Mouse (Mus musculus) ES-CJ7 (cell line): ENCODE measurements around the gene Sh3bp5.

Source experiments
- DNase-seq: peaks from one replicate; pipeline ENCODE4 v3.0.0; 2011; ENCODE audit warnings: low read depth, low spot score

Gene Sh3bp5

GRCm38 (mm10) chr14:31410123-31410724 is 25.7 kb downstream of the Sh3bp5 start:
- DNase-seq: no peak

DNA sequence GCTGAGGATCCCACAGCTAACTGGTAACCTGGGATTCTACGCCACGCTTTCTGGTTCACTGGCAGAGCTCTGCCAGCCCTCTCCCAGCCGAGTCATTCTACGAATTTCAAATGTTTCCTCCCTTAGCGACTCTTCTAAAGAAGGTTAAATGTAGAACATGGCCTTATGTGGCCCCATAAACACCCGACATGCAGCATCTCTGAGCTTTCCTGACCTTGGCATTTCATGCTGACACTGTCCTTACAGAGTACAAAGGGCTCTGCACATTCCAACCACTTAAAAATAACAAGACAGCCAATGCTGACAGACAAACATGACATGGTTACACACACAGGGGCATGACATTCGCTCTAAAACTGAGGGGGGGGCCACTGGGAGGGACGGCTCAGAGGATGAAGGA is 27.2 kb downstream of the Sh3bp5 start:
- no peak for DNase-seq

DNA sequence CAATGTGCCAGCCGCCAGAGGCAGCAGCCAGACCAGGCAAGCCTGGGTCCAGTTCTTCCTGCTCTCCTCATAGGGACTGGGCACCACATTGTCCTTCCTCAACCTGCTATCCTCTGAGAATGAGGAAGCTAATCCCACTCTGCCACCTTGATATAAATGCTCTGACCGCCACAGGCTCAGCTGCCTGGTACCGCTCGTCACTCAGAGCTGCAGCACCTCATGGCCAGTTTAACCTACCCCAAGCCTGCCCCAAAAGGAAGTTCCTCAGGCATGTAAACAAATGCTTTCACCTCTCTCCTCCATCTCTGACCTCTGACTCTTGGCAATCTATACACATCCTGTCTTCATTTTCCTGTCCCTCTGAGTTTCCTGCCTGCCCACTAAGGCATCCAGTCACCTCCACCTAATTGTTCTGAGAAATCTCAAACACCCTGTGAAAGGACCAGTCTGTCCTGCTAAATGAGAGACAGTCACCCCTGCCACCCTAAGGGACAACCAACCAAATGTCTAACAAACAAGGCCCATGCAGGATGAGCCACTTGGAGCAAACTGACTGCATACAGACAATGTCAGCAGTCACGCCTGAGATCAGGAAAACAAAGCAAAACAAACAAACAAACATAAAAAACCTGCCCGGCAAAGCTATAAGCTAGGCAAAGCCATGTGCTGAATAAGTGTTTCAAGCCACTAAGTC is 27.8 kb downstream of the Sh3bp5 start:
- DNase-seq: no peak

GRCm38 (mm10) chr14:31407208-31407607 is 28.7 kb downstream of the Sh3bp5 start:
- no peak for DNase-seq

DNA sequence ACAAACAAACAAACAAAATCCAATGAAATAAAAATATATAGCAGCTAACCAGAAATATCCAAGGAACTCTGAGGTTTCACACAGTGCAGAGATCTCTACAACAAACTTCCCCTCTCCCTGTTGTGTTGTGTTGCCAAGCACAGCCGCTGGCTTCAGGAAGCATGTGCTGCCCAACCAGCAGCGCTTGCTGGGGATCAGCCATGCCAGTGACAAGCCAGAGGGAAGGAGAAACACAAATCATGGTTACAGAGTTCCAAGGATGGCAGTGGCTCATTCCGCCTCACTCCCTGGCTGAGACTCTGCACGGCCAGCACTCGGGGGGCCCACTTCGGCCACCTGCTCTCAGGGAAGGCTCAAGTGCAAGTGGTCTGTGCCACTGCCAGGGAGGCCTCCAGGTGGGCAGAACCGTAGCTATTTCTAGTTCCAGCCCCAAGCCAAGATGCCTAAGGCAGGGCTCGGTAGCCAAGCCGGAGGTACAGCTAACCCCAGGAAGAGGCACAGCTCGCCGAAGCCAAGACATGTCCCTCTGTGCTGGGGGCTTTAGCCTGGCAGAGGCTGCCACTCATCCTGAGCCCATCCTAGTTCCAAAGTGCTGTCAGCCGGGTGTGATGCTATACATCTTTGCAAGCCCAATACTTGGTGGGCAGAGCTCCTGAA is 29.6 kb downstream of the Sh3bp5 start:
- no peak for DNase-seq

DNA sequence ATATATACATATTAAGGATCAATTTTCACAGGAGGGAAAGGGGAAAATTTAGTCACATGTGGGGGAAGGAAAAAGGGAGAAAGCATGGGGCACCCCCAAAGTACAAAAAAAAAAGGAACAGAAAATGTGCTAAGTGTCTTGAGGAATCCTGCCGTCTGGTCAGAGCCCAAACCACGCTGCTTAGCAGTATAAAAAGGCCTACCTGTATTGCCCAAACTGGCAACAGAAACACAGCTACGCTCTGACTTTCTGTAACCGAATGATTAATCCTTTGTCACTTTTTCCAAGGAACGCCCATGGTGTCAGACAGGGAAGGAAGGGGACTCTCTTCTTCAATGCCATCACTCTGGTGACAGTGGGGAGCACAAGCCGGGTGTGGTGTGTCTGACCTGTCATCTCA is 30.2 kb downstream of the Sh3bp5 start:
- DNase-seq: no peak

DNA sequence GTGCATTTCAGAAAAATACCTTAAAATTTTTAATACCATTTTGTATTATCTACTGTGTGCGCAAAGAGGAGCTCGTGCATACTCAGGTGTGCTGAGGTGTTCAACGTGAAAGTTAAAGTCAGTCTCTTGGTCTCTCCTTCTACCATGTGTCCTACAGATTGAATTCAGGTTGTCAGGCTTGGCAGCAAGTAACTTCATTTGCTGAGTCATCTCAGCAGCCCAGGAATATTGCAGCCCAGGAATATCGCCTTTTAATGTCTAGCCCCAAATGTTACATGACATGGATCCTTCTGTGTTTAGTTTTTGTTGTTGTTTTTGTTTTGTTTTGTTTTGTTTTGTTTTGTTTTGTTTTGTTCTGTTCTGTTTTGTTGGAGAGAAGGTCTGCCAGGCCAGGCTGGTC is 31.2 kb downstream of the Sh3bp5 start:
- no peak for DNase-seq

DNA sequence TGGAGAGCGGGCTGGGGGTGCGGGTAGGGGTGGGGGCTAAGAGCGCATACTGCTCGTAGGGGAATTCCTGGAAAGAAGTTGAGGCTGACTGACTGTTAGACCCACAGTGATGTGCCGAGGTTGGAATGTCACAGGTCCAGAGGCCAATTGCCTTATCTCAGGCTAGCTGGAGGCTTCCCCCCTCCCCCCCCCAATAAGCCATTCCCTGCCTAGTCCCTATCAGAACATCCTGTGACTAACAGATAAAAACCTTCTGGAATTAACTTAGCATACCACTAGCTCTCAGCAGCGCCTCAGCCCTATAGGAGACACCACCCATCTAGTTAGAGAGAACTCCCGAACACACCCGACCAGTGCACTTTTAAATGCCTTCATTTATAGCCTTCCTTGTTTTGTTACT is 31.9 kb downstream of the Sh3bp5 start:
- DNase-seq: no peak

DNA sequence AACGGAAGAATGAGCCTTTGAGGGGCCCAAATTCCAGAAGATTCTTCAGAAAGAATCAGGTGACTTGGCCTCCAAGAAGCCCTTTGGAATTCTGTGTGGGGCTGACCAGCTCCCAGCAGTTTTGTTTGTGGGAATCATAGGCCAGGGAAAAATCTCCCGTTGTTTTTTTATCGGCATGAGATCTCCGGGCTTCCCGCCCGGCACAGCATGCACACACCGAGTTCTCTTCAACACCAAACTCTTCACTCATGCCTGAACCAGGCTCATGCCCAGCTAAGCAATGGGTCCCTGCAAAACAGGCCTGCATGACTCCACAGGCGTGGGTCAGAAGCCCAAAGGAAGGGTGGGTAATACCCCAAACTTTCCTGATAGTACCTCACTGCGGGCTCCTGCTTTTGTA is 32.3 kb downstream of the Sh3bp5 start:
- no peak for DNase-seq

DNA sequence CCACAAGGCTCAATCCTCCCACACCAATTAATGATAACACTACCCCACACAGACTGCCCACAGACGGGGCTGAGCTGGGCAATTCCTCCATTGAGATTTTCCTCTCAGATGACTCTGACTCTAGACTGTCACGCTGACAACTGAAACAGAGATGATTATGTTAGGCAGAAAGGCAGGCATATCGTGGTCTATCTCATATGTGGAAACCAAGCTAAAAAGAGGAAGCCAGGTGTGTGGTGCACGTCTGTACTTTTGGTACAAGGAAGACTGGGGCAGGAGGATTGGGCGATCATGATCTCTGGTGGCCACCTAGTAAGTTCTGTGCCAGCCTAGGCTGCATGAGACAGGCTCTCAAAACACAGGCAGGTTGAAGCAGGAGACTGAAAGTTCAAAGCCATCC is 33.2 kb downstream of the Sh3bp5 start:
- DNase-seq: no peak

DNA sequence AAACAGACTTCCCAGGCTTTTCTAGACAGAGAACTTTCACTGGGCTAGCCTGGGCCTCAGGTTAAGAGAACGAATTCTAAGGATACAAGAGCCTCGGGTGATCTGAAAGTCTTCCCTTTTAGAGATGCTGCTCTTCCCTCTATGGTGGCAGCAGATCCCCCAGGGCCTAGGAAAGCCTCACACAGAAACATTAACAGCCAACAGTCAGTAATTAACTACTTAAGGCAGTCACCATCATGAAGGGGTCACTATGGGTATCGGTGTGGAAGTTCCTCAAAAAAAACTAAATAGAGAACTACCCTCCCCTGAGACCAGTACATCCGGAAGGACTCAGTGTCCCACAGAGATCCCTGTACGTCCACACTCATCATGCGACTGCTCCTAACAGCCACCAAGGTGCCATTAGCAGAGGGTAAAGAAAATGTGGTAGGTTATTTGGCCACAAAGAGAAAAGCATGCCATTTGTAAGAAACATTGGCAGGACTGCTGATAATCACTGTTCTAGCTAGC is 33.9 kb downstream of the Sh3bp5 start:
- no peak for DNase-seq

- DNase-seq: no peak
Measured at GRCm38 (mm10) chr14:31400896-31401295, 35.0 kb downstream of the Sh3bp5 start.

- no peak for DNase-seq
Measured at GRCm38 (mm10) chr14:31400246-31400645, 35.6 kb downstream of the Sh3bp5 start.

- no peak for DNase-seq
Measured at GRCm38 (mm10) chr14:31399271-31399670, 36.6 kb downstream of the Sh3bp5 start.

DNA sequence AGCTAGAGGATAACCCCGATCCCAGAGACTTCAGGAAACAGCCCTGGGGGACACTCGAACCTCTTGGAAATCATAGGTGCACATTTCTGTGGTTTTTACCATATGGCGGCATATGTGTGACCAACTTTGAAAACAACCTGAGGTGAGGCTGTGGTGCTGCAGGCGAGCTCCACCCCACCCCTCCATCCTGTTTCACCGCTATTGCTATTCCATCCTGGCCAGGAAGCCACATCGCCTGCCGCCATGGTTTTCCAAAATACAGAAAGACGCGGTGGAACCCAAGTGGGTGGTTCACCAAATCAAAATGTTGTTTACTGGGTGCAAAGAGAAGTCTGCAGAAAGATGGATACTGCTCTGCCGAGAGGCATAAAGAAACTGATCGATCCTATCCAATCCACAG is 37.1 kb downstream of the Sh3bp5 start:
- DNase-seq: no peak

GRCm38 (mm10) chr14:31397791-31398595 is 37.9 kb downstream of the Sh3bp5 start:
- no peak for DNase-seq

DNA sequence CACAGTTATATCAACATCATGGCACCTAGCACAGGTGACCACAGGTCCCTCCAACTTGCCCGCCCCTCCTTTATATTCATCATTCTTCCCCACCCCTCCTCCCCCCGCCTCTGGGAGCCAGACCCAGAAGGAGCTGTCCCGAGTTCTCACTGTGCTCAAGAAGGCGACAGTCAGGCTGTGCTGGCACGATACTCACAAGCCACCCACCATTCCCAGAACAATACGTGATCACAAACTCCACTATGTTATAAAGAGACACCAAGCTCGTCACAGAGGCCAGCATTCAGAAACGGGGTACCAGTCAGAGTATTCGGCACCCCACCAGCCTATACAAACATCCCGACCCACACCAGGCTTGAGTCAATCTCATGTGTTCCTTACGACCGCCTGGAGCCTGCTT is 38.5 kb downstream of the Sh3bp5 start:
- DNase-seq: no peak

- no peak for DNase-seq
Measured at GRCm38 (mm10) chr14:31396428-31396827, 39.5 kb downstream of the Sh3bp5 start.

- peak; percentile 43 for DNase-seq
Measured at GRCm38 (mm10) chr14:31395629-31396199, 40.2 kb downstream of the Sh3bp5 start.

GRCm38 (mm10) chr14:31394822-31395532 is 40.9 kb downstream of the Sh3bp5 start:
- DNase-seq: peak; percentile 34
